Mouse (Mus musculus): ENCODE data around the gene Tgm2.

DNA sequence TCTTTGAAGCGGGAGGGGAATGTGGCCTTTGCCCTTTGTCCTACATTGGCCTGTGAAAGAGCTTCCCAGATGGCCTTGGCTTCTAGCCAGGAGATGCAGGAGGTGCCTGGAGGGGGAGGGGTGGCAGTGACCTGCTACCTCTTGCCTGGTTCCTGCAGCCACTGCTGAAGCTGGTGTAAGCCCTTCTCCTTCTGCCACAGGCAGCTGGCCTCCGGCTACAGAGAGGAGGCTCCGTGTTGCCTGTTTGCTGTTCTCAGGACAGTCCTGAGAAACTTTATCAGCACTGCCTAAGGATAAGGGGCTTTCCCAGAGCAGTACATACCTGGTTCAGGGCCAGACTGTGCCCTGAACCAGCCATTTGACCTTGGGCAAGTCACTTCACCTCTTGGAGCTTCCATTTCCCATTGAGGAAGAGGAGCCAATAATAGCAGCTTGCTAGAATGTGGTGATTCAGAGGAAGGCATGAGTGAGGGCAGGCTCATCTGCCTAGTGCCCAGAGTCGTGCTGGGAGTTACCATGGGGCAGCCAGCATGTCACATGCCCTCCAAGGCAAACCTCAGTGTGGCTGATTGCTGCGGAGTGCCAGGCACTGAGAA is 15.7 kb downstream of the Tgm2 start:
- TF ChIP-seq POLR2A (IDR thresholded peaks at IDR 0.05; ENCODE audit: low read depth, low read length) (no peak), CTCF (IDR thresholded peaks at IDR 0.05; ENCODE audit: borderline replicate concordance, insufficient read depth, low read length) (no peak)
